Mouse (Mus musculus): ENCODE measurements around the gene Pcsk5. TPM values are rescaled to one million over a fixed set of nuclear protein-coding genes. Genes with fewer than 3 reads are reported as not detected.

The Pcsk5 gene
- total and polyA plus RNA-seq, 3 experiments, result not detected

GRCm38 (mm10) chr19:17741465-17741864, 96.0 kb downstream of the Pcsk5 start:
- Histone ChIP-seq H3K4me1 (ENCODE audit: control insufficient read depth in 1 of 2, insufficient read depth in 2 of 2) (no peaks in the 10 kb centered on the region), H3K9me3 (replicated peaks; ENCODE audit: low read length) (no peaks in the 10 kb centered on the region), H3K36me3 (replicated peaks in 1 of 2; ENCODE audit: control insufficient read depth in 1 of 2, insufficient read depth in 1 of 2, low read length in 1 of 2) (no peaks in the 10 kb centered on the region), H3K4me3 (replicated peaks in 1 of 3; ENCODE audit: low read depth in 2 of 3, low read length in 2 of 3, poor library complexity in 1 of 3) (no peak overlapping the region), H3K4me2 (ENCODE audit: insufficient read depth, low read depth, poor library complexity, severe bottlenecking) (no peak overlapping the region), H3K9ac (ENCODE audit: insufficient read depth, low read depth) (no peak overlapping the region), H3K79me2 (replicated peaks; ENCODE audit: control insufficient read depth, extremely low read depth, insufficient read depth, poor library complexity, severe bottlenecking) (no peaks in the 10 kb centered on the region), H3K27me3 (replicated peaks) (no peaks in the 10 kb centered on the region), H3K27ac (ENCODE audit: insufficient read depth, low read depth) (no peak overlapping the region)
- TF ChIP-seq MEF2A (IDR thresholded peaks at IDR 0.05; ENCODE audit: borderline replicate concordance, low read depth, low read length), result no peak
- no peak for TF ChIP-seq CHD2 (IDR thresholded peaks at IDR 0.05; ENCODE audit: low read length)
- no peak for TF ChIP-seq ZMIZ1 (IDR thresholded peaks at IDR 0.05; ENCODE audit: low read depth, low read length)
- no peak for TF ChIP-seq NRF1 (IDR thresholded peaks at IDR 0.05; ENCODE audit: low read depth, low read length)
- no peak for TF ChIP-seq ETS1 (conservative IDR thresholded peaks at IDR 0.05; ENCODE audit: low read depth, low read length)
- TF ChIP-seq UBTF (IDR thresholded peaks at IDR 0.05; ENCODE audit: low read depth, low read length), result no peak
- TF ChIP-seq POLR2AphosphoS2 (IDR thresholded peaks at IDR 0.05; ENCODE audit: low read depth, low read length), result no peak
- TF ChIP-seq RCOR1 (conservative IDR thresholded peaks at IDR 0.05; ENCODE audit: low read depth, low read length), result no peak
- TF ChIP-seq MYC (IDR thresholded peaks at IDR 0.05; ENCODE audit: low read depth, low read length), result no peak
- no peak for DNase-seq (ENCODE audit: extremely low read depth)
- in situ Hi-C loops (cut with MboI; ENCODE audit: low pct_ligation_motif_present, low pct_unique_long_range_greater_than_20kb, low sequenced_read_pairs) (no loop called here), dilution Hi-C loops (cut with MboI; ENCODE audit: extremely low pct_ligation_motif_present, extremely low pct_unique_long_range_greater_than_20kb, low sequenced_read_pairs) (no loop called here)

GRCm38 (mm10) chr19:17732676-17733277, 104.7 kb downstream of the Pcsk5 start:
- Histone ChIP-seq H3K4me3 (replicated peaks in 1 of 3; ENCODE audit: low read depth in 2 of 3, low read length in 2 of 3, poor library complexity in 1 of 3) (no peak overlapping the region), H3K36me3 (replicated peaks in 1 of 2; ENCODE audit: control insufficient read depth in 1 of 2, insufficient read depth in 1 of 2, low read length in 1 of 2) (no peaks in the 10 kb centered on the region), H3K4me2 (ENCODE audit: insufficient read depth, low read depth, poor library complexity, severe bottlenecking) (no peak overlapping the region), H3K9me3 (replicated peaks; ENCODE audit: low read length) (no peaks in the 10 kb centered on the region), H3K27me3 (replicated peaks) (no peaks in the 10 kb centered on the region), H3K4me1 (ENCODE audit: control insufficient read depth in 1 of 2, insufficient read depth in 2 of 2) (no peaks in the 10 kb centered on the region), H3K79me2 (replicated peaks; ENCODE audit: control insufficient read depth, extremely low read depth, insufficient read depth, poor library complexity, severe bottlenecking) (no peaks in the 10 kb centered on the region), H3K9ac (ENCODE audit: insufficient read depth, low read depth) (no peak overlapping the region), H3K27ac (ENCODE audit: insufficient read depth, low read depth) (no peak overlapping the region)
- in situ Hi-C loops (cut with MboI; ENCODE audit: low pct_ligation_motif_present, low pct_unique_long_range_greater_than_20kb, low sequenced_read_pairs), result no loop called here
- dilution Hi-C loops (cut with MboI; ENCODE audit: extremely low pct_ligation_motif_present, extremely low pct_unique_long_range_greater_than_20kb, low sequenced_read_pairs), result no loop called here
- no peak for TF ChIP-seq HCFC1 (IDR thresholded peaks at IDR 0.05; ENCODE audit: low read depth, low read length)
- no peak for TF ChIP-seq TBP (conservative IDR thresholded peaks at IDR 0.05; ENCODE audit: low read depth, low read length)
- no peak for TF ChIP-seq BHLHE40 (IDR thresholded peaks at IDR 0.05; ENCODE audit: low read depth, low read length)
- TF ChIP-seq ZNF384 (IDR thresholded peaks at IDR 0.05; ENCODE audit: low read depth, low read length), result no peak
- no peak for TF ChIP-seq NRF1 (IDR thresholded peaks at IDR 0.05; ENCODE audit: low read depth, low read length)
- no peak for TF ChIP-seq KAT2A (IDR thresholded peaks at IDR 0.05; ENCODE audit: insufficient replicate concordance, low read length)
- TF ChIP-seq ZC3H11A (IDR thresholded peaks at IDR 0.05; ENCODE audit: low read depth, low read length), result no peak
- no peak for TF ChIP-seq ZKSCAN1 (IDR thresholded peaks at IDR 0.05; ENCODE audit: borderline replicate concordance, low read depth, low read length)
- TF ChIP-seq CHD2 (IDR thresholded peaks at IDR 0.05; ENCODE audit: low read length), result no peak
- TF ChIP-seq POLR2A (IDR thresholded peaks at IDR 0.05; ENCODE audit: low read depth, low read length), result no peak
- no peak for TF ChIP-seq MYC (IDR thresholded peaks at IDR 0.05; ENCODE audit: low read depth, low read length)
- no peak for DNase-seq (ENCODE audit: extremely low read depth)
